Mouse (Mus musculus): Measurements from ENCODE around the gene Tead3. TPM values are rescaled to one million over a fixed set of nuclear protein-coding genes. Genes with fewer than 3 reads are reported as not detected.

Tead3 gene
- polyA plus RNA-seq, 1 experiment from 2014 or later, result 5.3 TPM

- H3K27ac ChIP-seq, result no peak overlapping the region
- no peaks in the 10 kb centered on the region for H3K9me3 ChIP-seq (replicated peaks)
- no peaks in the 10 kb centered on the region for H3K27me3 ChIP-seq
- H3K36me3 ChIP-seq, result no peaks in the 10 kb centered on the region
- 83% methylated on average over 10 of the region's 10 CpGs for WGBS
- H3K4me3 ChIP-seq, result no peak overlapping the region
- no peak for ATAC-seq (replicated peaks; ENCODE audit: insufficient number of reproducible peaks, insufficient read depth, low FRiP score, low read depth)
- H3K9ac ChIP-seq, result no peak overlapping the region
- peaks cover 44% of the 10 kb centered on the region for H3K4me1 ChIP-seq (replicated peaks)
- no peak overlapping the region for H3K4me2 ChIP-seq
These were observed 67.4 kb downstream of the Tead3 start for GRCm38 (mm10) chr17:28283199-28283598.

GRCm38 (mm10) chr17:28281866-28282441 lies 68.7 kb downstream of the Tead3 start:
- no peak for ATAC-seq (replicated peaks; ENCODE audit: insufficient number of reproducible peaks, insufficient read depth, low FRiP score, low read depth)
- H3K9me3 ChIP-seq (replicated peaks), result no peaks in the 10 kb centered on the region
- H3K9ac ChIP-seq, result no peak overlapping the region
- 91% methylated on average over 7 of the region's 7 CpGs for whole genome bisulfite sequencing
- no peaks in the 10 kb centered on the region for H3K36me3 ChIP-seq
- no peaks in the 10 kb centered on the region for H3K27me3 ChIP-seq
- no peak overlapping the region for H3K27ac ChIP-seq
- H3K4me1 ChIP-seq (replicated peaks), result peaks cover 34% of the 10 kb centered on the region
- no peak overlapping the region for H3K4me3 ChIP-seq
- no peak overlapping the region for H3K4me2 ChIP-seq

Other genes starting within 250 kb of the Tead3 start
- 0.76 and 1.7 TPM in 2 replicates for gene Scube3, start 208.7 kb downstream of the Tead3 start, polyA plus RNA-seq (2015; fragmentation: Nextera tagmentation; extraction: Ambion mirVana)
- gene Zfp523, start 173.7 kb downstream of the Tead3 start, polyA plus RNA-seq (2015; fragmentation: Nextera tagmentation; extraction: Ambion mirVana), result 17.3 and 25.3 TPM in 2 replicates
- 4.2 and 12.0 TPM in 2 replicates for gene Def6, start 143.0 kb downstream of the Tead3 start, polyA plus RNA-seq (2015; fragmentation: Nextera tagmentation; extraction: Ambion mirVana)
- 1.1 and 1.4 TPM in 2 replicates for gene Ppard, start 118.1 kb downstream of the Tead3 start, polyA plus RNA-seq (2015; fragmentation: Nextera tagmentation; extraction: Ambion mirVana)
- gene Fance, start 37.3 kb downstream of the Tead3 start, polyA plus RNA-seq (2015; fragmentation: Nextera tagmentation; extraction: Ambion mirVana), result 18.8 and 25.3 TPM in 2 replicates
- gene Rpl10a, start 22.3 kb downstream of the Tead3 start, polyA plus RNA-seq (2015; fragmentation: Nextera tagmentation; extraction: Ambion mirVana), result 305 and 312 TPM in 2 replicates
- gene Tulp1, start 14.4 kb upstream of the Tead3 start, polyA plus RNA-seq (2015; fragmentation: Nextera tagmentation; extraction: Ambion mirVana), result 2.6 and 4.3 TPM in 2 replicates
- gene Fkbp5, start 166.7 kb upstream of the Tead3 start, polyA plus RNA-seq (2015; fragmentation: Nextera tagmentation; extraction: Ambion mirVana), result 16.2 and 33.9 TPM in 2 replicates
- gene Armc12, start 180.0 kb upstream of the Tead3 start, polyA plus RNA-seq (2015; fragmentation: Nextera tagmentation; extraction: Ambion mirVana), result not detected in 2 replicates
- not detected in 2 replicates for gene Clpsl2, start 198.6 kb upstream of the Tead3 start, polyA plus RNA-seq (2015; fragmentation: Nextera tagmentation; extraction: Ambion mirVana)
- 1.1 and 1.2 TPM in 2 replicates for gene Clps, start 209.9 kb upstream of the Tead3 start, polyA plus RNA-seq (2015; fragmentation: Nextera tagmentation; extraction: Ambion mirVana)
- gene Lhfpl5, start 224.8 kb upstream of the Tead3 start, polyA plus RNA-seq (2015; fragmentation: Nextera tagmentation; extraction: Ambion mirVana), result 0.15 and 0.42 TPM in 2 replicates